Comparison of ENCODE assay signal across 32 mouse cellular contexts in the genomic region with DNA sequence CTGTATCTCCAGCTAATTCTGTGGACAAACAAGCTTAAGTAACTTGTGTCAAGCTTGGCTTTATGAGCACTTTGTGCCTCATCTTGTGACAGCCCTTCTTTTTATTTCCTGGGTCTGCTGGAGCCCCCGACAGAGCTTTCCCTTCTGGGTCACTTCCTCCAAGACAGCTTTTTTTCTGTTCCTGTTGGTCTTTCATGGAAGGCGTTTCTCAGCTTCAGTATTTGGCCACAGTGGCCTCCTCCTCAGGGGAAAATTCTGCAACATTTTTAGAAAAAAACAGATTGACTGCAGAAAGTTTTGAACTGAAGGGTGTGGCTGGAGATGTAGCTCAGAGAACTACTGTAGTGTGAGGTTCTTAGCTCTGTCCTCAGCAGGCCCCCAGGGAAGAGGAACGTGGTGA. TPM values are rescaled to one million over a fixed set of nuclear protein-coding genes. Genes with fewer than 3 reads are reported as not detected.
DNase-seq lines count a peak whose midpoint lies in the region; ATAC-seq and TF ChIP-seq lines count a peak whose summit lies in the region.
"Had no signal": no experiment of that assay in that cellular context is flagged by ENCODE, and none has a peak within 500 bp of the region (broad histone marks: within the 10 kb centered on the region; RNA-seq: fewer than 3 reads in every experiment).

No protein-coding gene starts in this region.

- H3K4me2 ChIP-seq in kidney, embryonic 14.5 days (replicated peaks; ENCODE audit: low read depth, low read length) = no peak overlapping the region
- H3K4me2 ChIP-seq in forebrain, embryonic 11.5 days (ENCODE audit: low read depth, low read length, severe bottlenecking) = no peak overlapping the region
- H3K4me2 ChIP-seq: embryonic facial prominence, embryonic 13.5 days; hindbrain, embryonic 12.5 days; hindbrain, embryonic 15.5 days had no signal

- peaks cover 3% of the 10 kb centered on the region; the same call in 1 of the 2 replicates for H3K4me1 ChIP-seq in kidney, adult 2 months (ENCODE audit: control insufficient read depth, insufficient read depth, low read length)
- no peaks in the 10 kb centered on the region for H3K4me1 ChIP-seq in kidney, embryonic 14.5 days (ENCODE audit: control insufficient read depth, insufficient read depth, low read length)
- no peaks in the 10 kb centered on the region for H3K4me1 ChIP-seq in forebrain, embryonic 11.5 days (replicated peaks; ENCODE audit: control insufficient read depth, insufficient read depth, low read length)
- H3K4me1 ChIP-seq: heart, embryonic 10.5 days; hindbrain, embryonic 15.5 days had no signal

- H3K9me3 ChIP-seq in kidney, embryonic 14.5 days (ENCODE audit: control insufficient read depth, low read length) = no peaks in the 10 kb centered on the region
- no peaks in the 10 kb centered on the region for H3K9me3 ChIP-seq in forebrain, embryonic 11.5 days (ENCODE audit: control insufficient read depth, low read length)
- H3K9me3 ChIP-seq: embryonic facial prominence, embryonic 10.5 days; embryonic facial prominence, embryonic 13.5 days; heart, embryonic 10.5 days; hindbrain, embryonic 12.5 days; hindbrain, embryonic 15.5 days had no signal

- no peak for DNase-seq in kidney, adult 2 months
- DNase-seq in c-Kit-positive CD71-negative TER-119-negative erythroid progenitor cells, embryonic 14.5 days (ENCODE audit: low read depth) = peak; percentile 5
- no peak for DNase-seq in forebrain, embryonic 11.5 days (ENCODE audit: low spot score)
- DNase-seq in right cerebral cortex, adult 18-20 months = no peak
- DNase-seq in B cell, adult 2 months = no peak
- DNase-seq: adrenal gland, adult 8-10 months; adrenal gland, postnatal 25 days; cerebellum, adult 11-12 months; cerebellum, adult 8-10 months; cerebellum, postnatal 10 days; cerebellum, postnatal 36 days; embryo, embryonic 11 days; forebrain, postnatal 0 days; gastrocnemius, adult 2 months; gastrocnemius, postnatal 14 days; heart, adult 2 months had no signal

- ATAC-seq in kidney, embryonic 14.5 days (ENCODE audit: low FRiP score, low TSS enrichment) = no peak
- ATAC-seq in megakaryocyte progenitor cell, adult 5-6 weeks (replicated peaks; ENCODE audit: poor library complexity) = peak; percentile 29; the same call in 1 of the 2 replicates
- ATAC-seq in forebrain, embryonic 11.5 days (replicated peaks; ENCODE audit: low FRiP score) = no peak
- ATAC-seq: activated CD4-positive, CD25-positive, alpha-beta regulatory T cell, adult 4 months; CD4-positive, CD25-positive, alpha-beta regulatory T cell, adult 4 months; forebrain, embryonic 14.5 days; forebrain, postnatal 0 days had no signal

- TF ChIP-seq POLR2A in kidney, adult 2 months (IDR thresholded peaks at IDR 0.05; ENCODE audit: low read depth, low read length) = no peak

- no peaks in the 10 kb centered on the region for H3K27me3 ChIP-seq in kidney, adult 2 months (replicated peaks; ENCODE audit: control insufficient read depth, insufficient read depth, low read length)
- H3K27me3 ChIP-seq in kidney, embryonic 14.5 days (ENCODE audit: control insufficient read depth, insufficient read depth, low read length) = no peaks in the 10 kb centered on the region
- no peaks in the 10 kb centered on the region for H3K27me3 ChIP-seq in forebrain, embryonic 11.5 days (ENCODE audit: control insufficient read depth, insufficient read depth, low read length)
- H3K27me3 ChIP-seq: embryonic facial prominence, embryonic 13.5 days; hindbrain, embryonic 12.5 days; hindbrain, embryonic 15.5 days had no signal

- H3K9ac ChIP-seq in kidney, embryonic 14.5 days (ENCODE audit: low read depth, low read length) = no peak overlapping the region
- no peak overlapping the region for H3K9ac ChIP-seq in forebrain, embryonic 11.5 days (ENCODE audit: low read length)
- H3K9ac ChIP-seq: embryonic facial prominence, embryonic 13.5 days; forebrain, postnatal 0 days; hindbrain, embryonic 12.5 days; hindbrain, embryonic 15.5 days had no signal

- H3K27ac ChIP-seq in kidney, adult 2 months (ENCODE audit: insufficient read depth, low read depth, low read length) = peak overlapping the region; percentile 6; the same call in 1 of the 2 replicates
- no peak overlapping the region for H3K27ac ChIP-seq in kidney, embryonic 14.5 days (ENCODE audit: low read depth, low read length)
- H3K27ac ChIP-seq in forebrain, embryonic 11.5 days (ENCODE audit: low read depth, low read length) = no peak overlapping the region
- H3K27ac ChIP-seq: embryonic facial prominence, embryonic 10.5 days; embryonic facial prominence, embryonic 13.5 days; gastrocnemius, adult 2 months; heart, adult 2 months; heart, embryonic 10.5 days; hindbrain, embryonic 12.5 days; hindbrain, embryonic 15.5 days had no signal

- no peak for TF ChIP-seq CTCF in kidney, adult 2 months (conservative IDR thresholded peaks at IDR 0.05; ENCODE audit: insufficient read depth, insufficient read length, low read depth, low read length)

- no peak overlapping the region for H3K4me3 ChIP-seq in kidney, adult 2 months (ENCODE audit: insufficient read depth, low read depth, low read length)
- no peak overlapping the region for H3K4me3 ChIP-seq in kidney, embryonic 14.5 days (ENCODE audit: low read length)
- H3K4me3 ChIP-seq in forebrain, embryonic 11.5 days (ENCODE audit: low read depth, low read length) = no peak overlapping the region
- H3K4me3 ChIP-seq: embryonic facial prominence, embryonic 10.5 days; embryonic facial prominence, embryonic 13.5 days; erythroblast, embryonic 14.5 days; gastrocnemius, adult 2 months; heart, adult 2 months; heart, embryonic 10.5 days; hindbrain, embryonic 12.5 days; hindbrain, embryonic 15.5 days had no signal

- no peaks in the 10 kb centered on the region; the same call in 1 of the 2 replicates for H3K36me3 ChIP-seq in kidney, adult 2 months (ENCODE audit: control insufficient read depth, insufficient read depth, low read length)
- H3K36me3 ChIP-seq in kidney, embryonic 14.5 days (ENCODE audit: control insufficient read depth, insufficient read depth, low read length) = no peaks in the 10 kb centered on the region
- H3K36me3 ChIP-seq in forebrain, embryonic 11.5 days (ENCODE audit: control insufficient read depth, insufficient read depth, low read length) = no peaks in the 10 kb centered on the region
- H3K36me3 ChIP-seq: embryonic facial prominence, embryonic 13.5 days; heart, embryonic 10.5 days; hindbrain, embryonic 12.5 days; hindbrain, embryonic 15.5 days had no signal

- WGBS in kidney, adult 2 months = 42% methylated on average over 3 of the region's 3 CpGs
- 61% methylated on average over 3 of the region's 3 CpGs for WGBS in kidney, embryonic 14.5 days
- WGBS in forebrain, embryonic 11.5 days = 62% methylated on average over 3 of the region's 3 CpGs

RNA-seq across cellular contexts. Expression of a gene that starts 31.1 kb away (rescaled TPM):
- 17.1 and 17.6 TPM in 2 replicates for polyA plus RNA-seq in kidney, adult 2 months (2012; rRNA removed)
- polyA plus RNA-seq in kidney, embryonic 14.5 days (2014; fragmentation: Nextera tagmentation; extraction: Ambion mirVana) = 5.0 and 13.6 TPM in 2 replicates
- 2.9 and 3.0 TPM in 2 replicates for total RNA-seq in megakaryocyte progenitor cell, adult 5-6 weeks (2015)
- 3.1 and 4.7 TPM in 2 replicates for total RNA-seq in megakaryocyte progenitor cell, adult 5-6 weeks (2017)
- polyA plus RNA-seq in forebrain, embryonic 11.5 days (2014; fragmentation: Nextera tagmentation; extraction: Ambion mirVana) = 11.8 and 12.9 TPM in 2 replicates
- polyA plus RNA-seq: erythroblast, embryonic 14.5 days had no signal

RNA-seq across cellular contexts. Expression of a gene that starts 31.1 kb away (rescaled TPM):
- 0.16 TPM in 1 of 2 replicates, not detected in the other for polyA plus RNA-seq in kidney, adult 2 months (2012; rRNA removed)
- polyA plus RNA-seq in kidney, embryonic 14.5 days (2014; fragmentation: Nextera tagmentation; extraction: Ambion mirVana) = 0.30 and 0.32 TPM in 2 replicates
- not detected in 2 replicates for total RNA-seq in megakaryocyte progenitor cell, adult 5-6 weeks (2015)
- not detected in 2 replicates for total RNA-seq in megakaryocyte progenitor cell, adult 5-6 weeks (2017)
- polyA plus RNA-seq in forebrain, embryonic 11.5 days (2014; fragmentation: Nextera tagmentation; extraction: Ambion mirVana) = 0.17 and 0.25 TPM in 2 replicates
- total RNA-seq: adrenal gland, adult 8-10 months; adrenal gland, postnatal 25 days; ES-E14; forebrain, postnatal 0 days; gastrocnemius, adult 2 months; gastrocnemius, postnatal 14 days; heart, adult 2 months; heart, postnatal 25 days; hematopoietic stem cell, adult 5-6 weeks had no signal
- polyA plus RNA-seq: activated CD4-positive, CD25-positive, alpha-beta regulatory T cell, adult 4 months; CD4-positive, CD25-positive, alpha-beta regulatory T cell, adult 4 months; embryonic facial prominence, embryonic 10.5 days; heart, adult 2 months; heart, embryonic 10.5 days; heart, embryonic 14.5 days; intestine, embryonic 14.5 days had no signal

RNA-seq across cellular contexts. Expression of a gene that starts 31.2 kb away (rescaled TPM):
- 99.2 and 129 TPM in 2 replicates for polyA plus RNA-seq in kidney, adult 2 months (2012; rRNA removed)
- 134 and 168 TPM in 2 replicates for polyA plus RNA-seq in kidney, embryonic 14.5 days (2014; fragmentation: Nextera tagmentation; extraction: Ambion mirVana)
- total RNA-seq in megakaryocyte progenitor cell, adult 5-6 weeks (2015) = 28.2 and 30.8 TPM in 2 replicates
- 24.7 and 29.2 TPM in 2 replicates for total RNA-seq in megakaryocyte progenitor cell, adult 5-6 weeks (2017)
- 116 and 117 TPM in 2 replicates for polyA plus RNA-seq in forebrain, embryonic 11.5 days (2014; fragmentation: Nextera tagmentation; extraction: Ambion mirVana)
- polyA plus RNA-seq: erythroblast, embryonic 14.5 days had no signal
